Comparison of ENCODE assay signal across 14 mouse cellular contexts in genomic region chr11:58033635-58034034, GRCm38 (mm10). TPM values are rescaled to one million over a fixed set of nuclear protein-coding genes. Genes with fewer than 3 reads are reported as not detected.
DNase-seq lines count a peak whose midpoint lies in the region; ATAC-seq and TF ChIP-seq lines count a peak whose summit lies in the region.
"Had no signal": no experiment of that assay in that cellular context is flagged by ENCODE, and none has a peak within 500 bp of the region (broad histone marks: within the 10 kb centered on the region; RNA-seq: fewer than 3 reads in every experiment).

No protein-coding gene starts in this region.

- no peaks in the 10 kb centered on the region for H3K9me3 ChIP-seq in heart, embryonic 10.5 days
- no peaks in the 10 kb centered on the region for H3K9me3 ChIP-seq in kidney, postnatal 0 days (replicated peaks; ENCODE audit: low read length)
- H3K9me3 ChIP-seq: forebrain, embryonic 10.5 days had no signal

- H3K9ac ChIP-seq in kidney, postnatal 0 days (ENCODE audit: low read depth, low read length) = no peak overlapping the region

- peak overlapping the region; percentile 65 for H3K27ac ChIP-seq in heart, embryonic 10.5 days
- H3K27ac ChIP-seq in kidney, postnatal 0 days = 0 out of 2 replicates have a peak overlapping the region, but pooled peaks have one; percentile 8
- H3K27ac ChIP-seq: forebrain, embryonic 10.5 days had no signal

- DNase-seq in layer of hippocampus, adult 9-11 months = peak; percentile 68
- no peak for DNase-seq in layer of hippocampus, postnatal 10 days (ENCODE audit: low spot score in 2 of 2)
- DNase-seq in brain, adult 2 months (ENCODE audit: low read depth, low spot score) = peak; percentile 49
- no peak for DNase-seq in heart, embryonic 10.5 days (ENCODE audit: low spot score)
- no peak for DNase-seq in kidney, postnatal 0 days (ENCODE audit: low spot score)
- DNase-seq in adrenal gland, postnatal 36 days = no peak
- DNase-seq in thymus, postnatal 4 days = no peak
- no peak for DNase-seq in left cerebral cortex, adult 11 months (ENCODE audit: low spot score)
- DNase-seq: lung, postnatal 14 days; right cerebral cortex, adult 18-20 months had no signal

- 40% methylated on average over 3 of the region's 3 CpGs for WGBS in heart, embryonic 10.5 days
- WGBS in kidney, postnatal 0 days = 71% methylated on average over 3 of the region's 3 CpGs

- no peaks in the 10 kb centered on the region for H3K36me3 ChIP-seq in heart, embryonic 10.5 days
- no peaks in the 10 kb centered on the region for H3K36me3 ChIP-seq in kidney, postnatal 0 days (ENCODE audit: insufficient read depth, low read length)
- H3K36me3 ChIP-seq: forebrain, embryonic 10.5 days had no signal

- H3K4me3 ChIP-seq in heart, embryonic 10.5 days = no peak overlapping the region
- H3K4me3 ChIP-seq in kidney, postnatal 0 days (replicated peaks; ENCODE audit: low read depth, low read length) = no peak overlapping the region
- H3K4me3 ChIP-seq: forebrain, embryonic 10.5 days had no signal

- no peak for ATAC-seq in kidney, postnatal 0 days (replicated peaks; ENCODE audit: low FRiP score, low read depth)

- TF ChIP-seq CTCF in kidney, postnatal 0 days (IDR thresholded peaks at IDR 0.05; ENCODE audit: low read depth) = no peak

- H3K27me3 ChIP-seq in heart, embryonic 10.5 days (ENCODE audit: insufficient read depth, poor library complexity, severe bottlenecking) = no peaks in the 10 kb centered on the region
- no peaks in the 10 kb centered on the region for H3K27me3 ChIP-seq in kidney, postnatal 0 days (ENCODE audit: insufficient read depth, low read length)

- peaks cover 54% of the 10 kb centered on the region for H3K4me1 ChIP-seq in heart, embryonic 10.5 days
- peaks cover 22% of the 10 kb centered on the region for H3K4me1 ChIP-seq in kidney, postnatal 0 days (replicated peaks; ENCODE audit: insufficient read depth, low read length)

- no peak overlapping the region for H3K4me2 ChIP-seq in kidney, postnatal 0 days (ENCODE audit: low read length)

RNA-seq across cellular contexts. Expression of gene Larp1, which starts 24.8 kb away (rescaled TPM):
- total RNA-seq in layer of hippocampus, postnatal 10 days (2021) = 10 to 100 TPM; 89.6 to 92.3 TPM
- 18.3 and 21.8 TPM in 2 replicates for polyA plus RNA-seq in heart, embryonic 10.5 days (2016; fragmentation: Nextera tagmentation; extraction: Ambion mirVana)
- polyA plus RNA-seq in kidney, postnatal 0 days (2015; fragmentation: Nextera tagmentation; extraction: Ambion mirVana) = 12.9 and 14.0 TPM in 2 replicates
- 100 to 1,000 TPM; 102 to 112 TPM for total RNA-seq in adrenal gland, postnatal 36 days (2021)

RNA-seq across cellular contexts. Expression of gene Gm12248, which starts 59.3 kb away (rescaled TPM):
- not detected for total RNA-seq in layer of hippocampus, postnatal 10 days (2021)
- not detected in 2 replicates for polyA plus RNA-seq in heart, embryonic 10.5 days (2016; fragmentation: Nextera tagmentation; extraction: Ambion mirVana)
- not detected in 2 replicates for polyA plus RNA-seq in kidney, postnatal 0 days (2015; fragmentation: Nextera tagmentation; extraction: Ambion mirVana)
- 1 to 10 TPM in 1 of 2 experiments, not detected in 1; 1.0 TPM for total RNA-seq in adrenal gland, postnatal 36 days (2021)
- total RNA-seq: left cerebral cortex, adult 18-20 months had no signal
- polyA plus RNA-seq: brain, embryonic 14.5 days; forebrain, embryonic 10.5 days; hindbrain, embryonic 11.5 days had no signal

Comparison
In these comparisons a context has a peak if more than half of its experiments do, and no peak if none do; other contexts are left out.
1. DNase-seq: peak in layer of hippocampus, adult 9-11 months (single experiment) and brain, adult 2 months (single experiment); none in layer of hippocampus, postnatal 10 days (0 of 2), heart, embryonic 10.5 days (single experiment), kidney, postnatal 0 days (single experiment), adrenal gland, postnatal 36 days (0 of 2), thymus, postnatal 4 days (single experiment) and left cerebral cortex, adult 11 months (single experiment).